Mouse (Mus musculus) spleen, embryonic (tissue): ENCODE measurements around the gene Mrps16.

Experiments
- CTCF ChIA-PET: fragments of 350-600 bp; sonication (Branson Sonifier 250); formaldehyde crosslinking; loops from one replicate; lab custom pipeline; 2022; lab: Charles Lee

Gene Mrps16

GRCm38 (mm10) chr14:20370798-20371197, 22.6 kb downstream of the Mrps16 start:
- CTCF ChIA-PET, result interaction anchor here (0.5 kb wide), 1 partner anchor 14 kb away, joined by 3 read pairs; no protein-coding TSS in a partner anchor

GRCm38 (mm10) chr14:20368271-20368670, 25.2 kb downstream of the Mrps16 start:
- CTCF ChIA-PET, result no interaction called here

GRCm38 (mm10) chr14:20363230-20363629, 30.2 kb downstream of the Mrps16 start:
- CTCF ChIA-PET, result no interaction called here

- CTCF ChIA-PET, result interaction anchor here (0.6 to 1.2 kb wide), 4 partner anchors 9 to 264 kb away, joined by 3 to 13 read pairs (median 3); partner anchors contain the start of gene Mrps16
Measured at GRCm38 (mm10) chr14:20347991-20348541, 45.4 kb downstream of the Mrps16 start, which contains the start of the genes Ecd and Fam149b. Gene Ecd (minus strand): TSS chr14:20348121. Gene Fam149b (plus strand): TSS chr14:20348162.

GRCm38 (mm10) chr14:20347441-20347990, 45.9 kb downstream of the Mrps16 start:
- CTCF ChIA-PET, result interaction anchor here (0.5 to 1.2 kb wide), 5 partner anchors 9 to 264 kb away, joined by 3 to 13 read pairs (median 3); partner anchors contain the start of gene Mrps16

GRCm38 (mm10) chr14:20345885-20346284, 47.5 kb downstream of the Mrps16 start:
- CTCF ChIA-PET, result interaction anchor here (0.6 kb wide), 1 partner anchor 131 kb away, joined by 6 read pairs; no protein-coding TSS in a partner anchor

GRCm38 (mm10) chr14:20340866-20341265, 52.6 kb downstream of the Mrps16 start:
- CTCF ChIA-PET, result no interaction called here

GRCm38 (mm10) chr14:20340149-20340548, 53.3 kb downstream of the Mrps16 start:
- CTCF ChIA-PET, result interaction anchor here (0.7 kb wide), 1 partner anchor 56 kb away, joined by 4 read pairs; no protein-coding TSS in a partner anchor

- CTCF ChIA-PET, result no interaction called here
Measured at GRCm38 (mm10) chr14:20339415-20339814, 54.0 kb downstream of the Mrps16 start.
